Mouse (Mus musculus) forebrain, embryonic 15.5 days (tissue): ENCODE data around the gene Phlda3. TPM values are rescaled to one million over a fixed set of nuclear protein-coding genes. Genes with fewer than 3 reads are reported as not detected.
A peak's percentile ranks its signal among the peaks of the same experiment; 100 is the strongest.

Experiments
- ATAC-seq: fragments of 200-750 bp; cut with Nextera tagmentation; replicated peaks from 2 replicates; pipeline ENCODE4 v1.8.0; 2017; ENCODE audit warnings: mild to moderate bottlenecking, moderate TSS enrichment, moderate library complexity
- H3K27ac ChIP-seq: fragments of 300-500 bp; sonication (generic); replicated peaks from 2 replicates; pipeline ENCODE4 v1.5.1; 2015; ENCODE audit warnings: mild to moderate bottlenecking, inconsistent platforms
- H3K27me3 ChIP-seq: fragments of 300-500 bp; sonication (generic); 2 replicates; pipeline ENCODE4 v1.6.1; 2015; ENCODE audit warnings: inconsistent platforms
- H3K36me3 ChIP-seq: fragments of 300-500 bp; sonication (generic); 2 replicates; pipeline ENCODE4 v1.6.1; 2015; ENCODE audit warnings: mild to moderate bottlenecking, inconsistent platforms
- H3K4me1 ChIP-seq: fragments of 300-500 bp; sonication (generic); 2 replicates; pipeline ENCODE4 v1.6.1; 2015; ENCODE audit warnings: inconsistent platforms
- H3K4me2 ChIP-seq: fragments of 300-500 bp; sonication (generic); replicated peaks from 2 replicates; pipeline ENCODE4 v1.6.1; 2015; ENCODE audit warnings: mild to moderate bottlenecking, inconsistent platforms
- H3K4me3 ChIP-seq: fragments of 300-500 bp; sonication (generic); 2 replicates; pipeline ENCODE4 v1.5.1; 2015; ENCODE audit warnings: mild to moderate bottlenecking, inconsistent platforms
- H3K9ac ChIP-seq: fragments of 300-500 bp; sonication (generic); replicated peaks from 2 replicates; pipeline ENCODE4 v1.6.1; 2015; ENCODE audit warnings: mild to moderate bottlenecking, inconsistent platforms
- H3K9me3 ChIP-seq: fragments of 300-500 bp; sonication (generic); 2 replicates; pipeline ENCODE4 v1.6.1; 2016; ENCODE audit warnings: inconsistent platforms
- WGBS: fragments of 180-500 bp; shearing (Covaris S2); methylation state at CpG from one replicate; pipeline ENCODE4 v1.1.7; 2015; ENCODE audit warnings: mixed read lengths; 5-methylcytosine and 5-hydroxymethylcytosine counted together
- polyA plus RNA-seq: library from polyadenylated mRNA; unstranded; fragments of >200 nt; fragmentation: Nextera tagmentation; extraction: Ambion mirVana; gene quantifications from 2 replicates; pipeline ENCODE4 v1.2.1, GENCODE M21; 2015

The Phlda3 gene
- polyA plus RNA-seq, 1 experiment from 2014 or later: 15.5 TPM

- Histone ChIP-seq H3K27ac (no peak overlapping the region), H3K27me3 (no peaks in the 10 kb centered on the region), H3K9me3 (no peaks in the 10 kb centered on the region), H3K4me3 (no peak overlapping the region), H3K9ac (no peak overlapping the region), H3K4me1 (0 out of 2 replicates have a peak, but pooled peaks cover 5% of the 10 kb centered on the region), H3K36me3 (no peaks in the 10 kb centered on the region), H3K4me2 (no peak overlapping the region)
- WGBS: 65% methylated on average over 4 of the region's 4 CpGs
- ATAC-seq: no peak
Observed at GRCm38 (mm10) chr1:135780649-135781048, 14.7 kb downstream of the Phlda3 start.

DNA sequence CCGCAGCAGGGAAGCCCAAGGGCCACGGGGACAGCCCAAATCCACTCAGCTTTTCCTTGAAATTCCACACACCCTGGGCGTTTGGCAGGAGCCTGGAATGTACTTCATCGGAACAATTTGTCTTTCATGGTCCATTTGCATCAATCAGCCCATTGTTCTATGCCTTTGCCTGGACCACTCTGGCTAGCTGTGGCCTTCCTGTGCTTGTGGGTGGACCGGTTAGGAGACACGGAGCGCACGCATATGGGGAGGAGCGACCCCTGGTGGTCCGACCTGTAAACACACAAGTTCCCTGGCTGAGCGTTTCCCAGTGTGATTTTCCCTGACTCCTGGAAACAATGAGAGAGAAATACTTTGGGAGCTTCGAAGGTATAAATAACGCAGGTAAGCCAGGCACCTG, 15.3 kb downstream of the Phlda3 start:
- Histone ChIP-seq H3K27ac (no peak overlapping the region), H3K9ac (no peak overlapping the region), H3K4me1 (0 out of 2 replicates have a peak, but pooled peaks cover 5% of the 10 kb centered on the region), H3K4me2 (no peak overlapping the region), H3K4me3 (no peak overlapping the region), H3K27me3 (no peaks in the 10 kb centered on the region), H3K36me3 (no peaks in the 10 kb centered on the region), H3K9me3 (no peaks in the 10 kb centered on the region)
- ATAC-seq: peak; percentile 63
- WGBS: 15% methylated on average over 13 of the region's 13 CpGs

DNA sequence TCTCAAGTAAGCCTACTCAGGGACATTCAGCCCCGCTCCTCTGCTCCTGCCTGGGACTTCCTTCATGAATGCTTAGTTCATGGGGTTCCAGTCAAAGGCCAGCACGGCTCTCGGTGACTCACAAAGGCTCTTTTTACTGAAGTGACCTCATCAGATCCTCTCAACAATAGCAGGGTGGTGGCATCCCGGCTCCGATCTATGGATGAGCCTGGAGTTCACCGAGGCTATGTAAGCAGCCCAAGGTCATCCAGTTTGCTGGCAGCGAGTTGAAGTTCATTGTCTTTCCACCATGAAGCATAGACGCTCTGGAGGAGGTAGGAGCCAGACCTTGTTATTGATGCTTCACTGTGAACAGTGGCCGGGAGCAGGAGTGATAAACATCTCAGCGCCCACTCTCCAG, 16.9 kb downstream of the Phlda3 start:
- H3K4me3 ChIP-seq: no peak overlapping the region
- 37% methylated on average over 10 of the region's 10 CpGs for WGBS
- no peaks in the 10 kb centered on the region for H3K36me3 ChIP-seq
- H3K27me3 ChIP-seq: no peaks in the 10 kb centered on the region
- H3K9me3 ChIP-seq: no peaks in the 10 kb centered on the region
- no peak overlapping the region for H3K27ac ChIP-seq
- H3K4me2 ChIP-seq: no peak overlapping the region
- no peak overlapping the region for H3K9ac ChIP-seq
- 0 out of 2 replicates have a peak, but pooled peaks cover 5% of the 10 kb centered on the region for H3K4me1 ChIP-seq
- no peak for ATAC-seq

DNA sequence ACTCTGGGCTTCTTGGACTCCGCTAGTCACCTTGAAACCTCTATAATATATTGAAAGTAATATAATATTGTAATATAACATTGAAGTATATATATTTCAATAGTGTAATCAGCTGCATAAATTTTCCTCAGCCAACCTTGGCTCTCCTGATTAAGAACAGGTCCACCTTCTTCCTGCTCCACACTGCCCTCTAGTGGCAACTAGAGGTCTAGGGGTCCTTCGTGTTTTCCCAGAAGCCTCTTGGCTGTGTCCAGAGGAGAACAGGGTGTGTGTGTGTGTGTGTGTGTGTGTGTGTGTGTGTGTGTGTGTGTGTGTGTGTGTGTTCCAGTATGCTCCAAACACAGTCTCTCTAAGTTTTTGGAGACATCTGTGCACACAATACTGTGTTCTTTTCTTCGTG, 21.9 kb downstream of the Phlda3 start:
- H3K27ac ChIP-seq: no peak overlapping the region
- no peaks in the 10 kb centered on the region for H3K36me3 ChIP-seq
- H3K27me3 ChIP-seq: no peaks in the 10 kb centered on the region
- ATAC-seq: no peak
- no peak overlapping the region for H3K4me2 ChIP-seq
- H3K4me3 ChIP-seq: no peak overlapping the region
- H3K9me3 ChIP-seq: no peaks in the 10 kb centered on the region
- H3K4me1 ChIP-seq: no peaks in the 10 kb centered on the region
- no peak overlapping the region for H3K9ac ChIP-seq
- WGBS: 42% methylated on average over 3 of the region's 3 CpGs

DNA sequence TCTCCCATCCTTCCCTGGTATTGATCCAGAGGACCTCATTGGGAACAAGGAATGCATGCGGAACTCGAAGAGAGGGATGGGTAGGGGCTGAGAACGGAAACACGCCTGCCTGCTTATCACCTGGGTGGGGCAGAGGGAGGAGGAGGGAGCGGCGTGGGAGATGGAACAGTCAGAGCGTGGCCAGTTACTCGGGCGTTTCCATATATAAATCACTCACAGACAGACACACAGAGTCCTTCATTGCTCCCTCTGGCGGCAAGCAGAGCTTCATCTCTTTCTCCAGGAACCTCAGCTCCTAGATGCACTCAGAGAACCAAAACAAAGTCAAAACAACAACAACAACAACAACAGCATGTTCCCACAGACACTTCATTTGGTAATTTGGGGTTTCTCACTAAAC, 22.8 kb downstream of the Phlda3 start:
- Histone ChIP-seq H3K9me3 (no peaks in the 10 kb centered on the region), H3K4me2 (no peak overlapping the region), H3K4me1 (peaks cover 4% of the 10 kb centered on the region), H3K9ac (no peak overlapping the region), H3K27me3 (0 out of 2 replicates have a peak, but pooled peaks cover 3% of the 10 kb centered on the region), H3K4me3 (no peak overlapping the region), H3K27ac (no peak overlapping the region), H3K36me3 (no peaks in the 10 kb centered on the region)
- ATAC-seq: no peak
- 44% methylated on average over 10 of the region's 10 CpGs for WGBS

DNA sequence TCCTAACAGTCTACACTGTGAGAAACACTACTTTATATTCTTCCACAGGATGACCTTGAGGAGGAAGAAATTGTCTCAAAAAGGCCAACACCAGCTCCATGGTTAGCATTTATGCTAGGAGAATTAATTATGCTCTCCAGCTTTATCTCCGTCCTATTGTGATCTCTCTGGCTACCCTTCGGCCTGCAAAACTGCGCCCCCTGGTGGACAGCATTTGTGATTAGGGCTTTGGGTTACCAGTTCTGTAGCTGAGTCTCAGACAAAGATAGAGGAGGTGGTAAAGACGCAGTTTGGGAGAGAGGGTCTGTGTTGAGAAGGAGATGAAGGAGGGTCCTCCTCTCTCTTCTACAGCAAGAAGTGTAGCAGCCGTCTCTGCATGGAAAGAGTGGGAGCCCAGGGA, 23.9 kb downstream of the Phlda3 start:
- Histone ChIP-seq H3K27me3 (0 out of 2 replicates have a peak, but pooled peaks cover 5% of the 10 kb centered on the region), H3K9ac (no peak overlapping the region), H3K4me3 (no peak overlapping the region), H3K36me3 (no peaks in the 10 kb centered on the region), H3K27ac (no peak overlapping the region), H3K4me1 (peaks cover 8% of the 10 kb centered on the region), H3K4me2 (no peak overlapping the region), H3K9me3 (no peaks in the 10 kb centered on the region)
- WGBS: 12% methylated on average over 5 of the region's 5 CpGs
- peak; percentile 60 for ATAC-seq

GRCm38 (mm10) chr1:135792143-135792939, 26.4 kb downstream of the Phlda3 start:
- Histone ChIP-seq H3K4me1 (peaks cover 8% of the 10 kb centered on the region), H3K27me3 (0 out of 2 replicates have a peak, but pooled peaks cover 5% of the 10 kb centered on the region), H3K27ac (no peak overlapping the region), H3K4me3 (no peak overlapping the region), H3K4me2 (no peak overlapping the region), H3K9ac (no peak overlapping the region), H3K9me3 (no peaks in the 10 kb centered on the region), H3K36me3 (no peaks in the 10 kb centered on the region)
- 65% methylated on average over 13 of the region's 13 CpGs for WGBS
- ATAC-seq: no peak

- Histone ChIP-seq H3K4me3 (peak overlapping the region; percentile 26), H3K4me2 (peak overlapping the region; percentile 42), H3K9me3 (no peaks in the 10 kb centered on the region), H3K27me3 (0 out of 2 replicates have a peak, but pooled peaks cover 5% of the 10 kb centered on the region), H3K9ac (peak overlapping the region; percentile 13), H3K27ac (no peak overlapping the region), H3K4me1 (peaks cover 8% of the 10 kb centered on the region), H3K36me3 (no peaks in the 10 kb centered on the region)
- peak; percentile 14; the same call in 1 of the 2 replicates for ATAC-seq
- 16% methylated on average over 27 of the region's 27 CpGs for WGBS
Observed at GRCm38 (mm10) chr1:135793370-135794215, 27.7 kb downstream of the Phlda3 start.

DNA sequence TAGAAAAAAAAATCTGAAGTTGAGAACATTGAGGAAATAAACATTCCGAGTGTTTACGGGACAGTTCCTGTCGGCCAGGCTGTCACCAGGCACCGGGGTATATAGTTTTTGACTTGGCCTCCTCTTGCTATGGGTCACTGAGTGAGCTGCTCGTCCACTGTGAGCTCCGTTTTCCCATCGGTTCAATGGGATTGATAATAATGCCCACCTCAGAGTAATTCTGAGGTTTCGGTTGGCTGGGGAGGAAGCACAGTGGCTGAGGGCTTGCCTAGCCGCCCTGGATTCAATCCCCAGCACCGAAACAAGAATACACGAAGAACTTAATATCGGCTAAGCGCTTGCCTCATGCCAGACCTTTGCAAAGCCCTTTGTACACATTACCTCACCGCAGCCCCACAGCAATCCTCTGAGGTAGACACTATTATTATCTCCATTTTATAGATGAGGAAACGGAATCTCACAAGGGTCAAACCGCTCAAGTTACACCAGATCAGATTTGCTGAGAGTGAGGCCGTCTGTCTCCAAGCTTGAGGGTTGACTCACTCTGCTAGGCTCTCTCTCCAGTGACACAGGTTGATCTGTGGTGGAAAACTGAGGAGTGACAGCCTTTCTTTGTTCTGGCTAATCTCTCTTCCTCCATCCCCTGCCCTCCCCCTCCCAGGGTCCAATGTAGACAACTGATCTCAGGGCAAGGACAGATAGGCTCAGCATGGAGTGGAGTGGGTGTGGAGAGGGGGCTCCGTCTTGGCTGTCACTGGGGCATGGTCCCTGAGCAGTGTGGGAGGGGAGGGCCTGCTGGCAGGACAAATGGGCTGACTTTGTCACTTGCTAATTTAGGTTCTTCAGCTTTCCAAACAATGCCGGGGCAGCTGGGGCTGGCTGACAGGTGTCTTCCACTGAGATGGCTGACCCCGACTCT, 28.6 kb downstream of the Phlda3 start:
- 51% methylated on average over 20 of the region's 20 CpGs for WGBS
- 0 out of 2 replicates have a peak, but pooled peaks cover 5% of the 10 kb centered on the region for H3K27me3 ChIP-seq
- H3K27ac ChIP-seq: no peak overlapping the region
- peak overlapping the region; percentile 42 for H3K4me2 ChIP-seq
- no peaks in the 10 kb centered on the region for H3K36me3 ChIP-seq
- H3K4me1 ChIP-seq: peaks cover 8% of the 10 kb centered on the region
- H3K9ac ChIP-seq: no peak overlapping the region
- ATAC-seq: no peak
- no peaks in the 10 kb centered on the region for H3K9me3 ChIP-seq
- H3K4me3 ChIP-seq: no peak overlapping the region

- no peaks in the 10 kb centered on the region for H3K36me3 ChIP-seq
- no peak overlapping the region for H3K4me3 ChIP-seq
- H3K4me2 ChIP-seq: no peak overlapping the region
- H3K9ac ChIP-seq: no peak overlapping the region
- H3K27me3 ChIP-seq: 0 out of 2 replicates have a peak, but pooled peaks cover 4% of the 10 kb centered on the region
- H3K4me1 ChIP-seq: peaks cover 10% of the 10 kb centered on the region
- no peaks in the 10 kb centered on the region for H3K9me3 ChIP-seq
- no peak for ATAC-seq
- 83% methylated on average over 1 of the region's 1 CpGs for WGBS
- no peak overlapping the region for H3K27ac ChIP-seq
Observed at GRCm38 (mm10) chr1:135798492-135798891, 32.6 kb downstream of the Phlda3 start.

GRCm38 (mm10) chr1:135799109-135799627, 33.2 kb downstream of the Phlda3 start:
- Histone ChIP-seq H3K4me2 (no peak overlapping the region), H3K4me3 (no peak overlapping the region), H3K36me3 (no peaks in the 10 kb centered on the region), H3K9ac (no peak overlapping the region), H3K9me3 (no peaks in the 10 kb centered on the region), H3K4me1 (peaks cover 5% of the 10 kb centered on the region; the same call in 1 of the 2 replicates), H3K27me3 (no peaks in the 10 kb centered on the region), H3K27ac (no peak overlapping the region)
- WGBS: 75% methylated on average over 8 of the region's 8 CpGs
- no peak for ATAC-seq
